Mouse (Mus musculus): ENCODE results near the gene Herc2. TPM values are rescaled to one million over a fixed set of nuclear protein-coding genes. Genes with fewer than 3 reads are reported as not detected.

Herc2 gene
- polyA plus RNA-seq, 2 experiments: 24.5 to 28.3 TPM

DNA sequence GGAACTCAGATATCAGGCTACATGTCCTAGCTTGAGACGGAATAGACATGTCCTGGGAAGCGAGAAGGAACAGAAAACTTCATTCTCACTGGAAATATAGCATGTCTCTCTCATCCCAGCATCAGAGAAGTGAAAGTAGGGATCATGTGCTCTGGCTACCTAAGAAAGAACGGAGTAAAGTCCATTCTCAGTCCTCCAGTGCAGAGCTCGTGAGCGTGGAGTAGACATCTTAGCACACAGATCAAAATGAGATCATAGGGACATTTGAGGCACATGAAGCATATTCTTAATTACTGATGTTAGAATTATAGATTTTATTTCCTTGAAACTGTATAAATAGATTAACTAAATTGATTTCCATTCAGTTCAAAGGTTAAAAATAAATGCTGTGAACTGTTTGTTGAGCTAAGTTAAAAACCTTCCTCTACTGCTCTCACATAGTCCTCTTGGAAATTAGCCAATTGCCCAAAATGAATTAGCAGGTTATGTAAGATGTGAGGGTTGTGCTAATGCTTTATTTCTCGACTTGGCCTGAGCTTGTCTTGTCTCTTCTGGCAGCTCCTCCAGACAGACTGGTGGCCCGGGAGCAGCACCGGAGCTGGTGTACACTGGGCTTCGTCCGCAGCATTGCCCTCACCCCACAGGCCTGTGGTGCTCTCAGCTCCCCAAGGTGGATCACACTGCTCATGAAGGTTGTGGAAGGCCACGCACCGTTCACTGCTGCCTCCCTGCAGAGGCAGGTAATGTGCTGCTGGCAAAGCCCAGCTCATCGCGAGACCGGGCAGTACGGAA lies 102.1 kb downstream of the Herc2 start:
- Histone ChIP-seq H3K4me1 (ENCODE audit: control insufficient read depth, insufficient read depth, low read length) (no peaks in the 10 kb centered on the region), H3K9me3 (ENCODE audit: control insufficient read depth, low read length) (no peaks in the 10 kb centered on the region), H3K27ac (replicated peaks; ENCODE audit: low read depth, low read length) (no peak overlapping the region), H3K4me2 (replicated peaks; ENCODE audit: low read depth, low read length, severe bottlenecking) (no peak overlapping the region), H3K27me3 (ENCODE audit: control insufficient read depth, insufficient read depth, low read length) (no peaks in the 10 kb centered on the region), H3K4me3 (replicated peaks; ENCODE audit: low read length) (no peak overlapping the region), H3K36me3 (ENCODE audit: control insufficient read depth, insufficient read depth, low read length) (peaks cover 84% of the 10 kb centered on the region), H3K9ac (ENCODE audit: low read depth, low read length, severe bottlenecking) (no peak overlapping the region)
- WGBS: 95% methylated on average over 16 of the region's 16 CpGs
- no peak for TF ChIP-seq POLR2A (IDR thresholded peaks at IDR 0.05; ENCODE audit: borderline replicate concordance, extremely low read depth, insufficient read depth, insufficient read length)
- DNase-seq (ENCODE audit: low spot score) (no peak), ATAC-seq (ENCODE audit: low FRiP score, low read depth) (no peak)

DNA sequence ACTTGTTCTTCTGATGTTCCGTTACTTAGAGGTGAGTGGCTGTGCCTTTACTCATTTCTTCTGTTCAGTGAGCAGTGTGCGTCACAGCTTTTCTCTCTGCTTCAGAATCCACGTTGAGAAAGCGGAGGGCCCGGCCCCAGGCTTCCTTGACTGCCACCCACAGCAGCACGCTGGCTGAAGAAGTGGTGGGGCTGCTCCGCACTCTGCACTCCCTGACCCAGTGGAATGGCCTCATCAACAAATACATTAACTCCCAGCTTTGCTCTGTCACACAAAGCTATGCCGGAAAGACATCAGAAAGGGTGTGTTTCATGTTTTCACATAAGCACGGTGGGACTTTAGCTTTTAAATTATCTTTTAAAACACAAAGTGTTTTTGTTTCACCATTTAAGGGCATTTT lies 103.2 kb downstream of the Herc2 start:
- Histone ChIP-seq H3K4me1 (ENCODE audit: control insufficient read depth, insufficient read depth, low read length) (no peaks in the 10 kb centered on the region), H3K36me3 (ENCODE audit: control insufficient read depth, insufficient read depth, low read length) (peaks cover 84% of the 10 kb centered on the region), H3K4me3 (replicated peaks; ENCODE audit: low read length) (no peak overlapping the region), H3K27me3 (ENCODE audit: control insufficient read depth, insufficient read depth, low read length) (no peaks in the 10 kb centered on the region), H3K9me3 (ENCODE audit: control insufficient read depth, low read length) (no peaks in the 10 kb centered on the region), H3K4me2 (replicated peaks; ENCODE audit: low read depth, low read length, severe bottlenecking) (no peak overlapping the region), H3K27ac (replicated peaks; ENCODE audit: low read depth, low read length) (no peak overlapping the region), H3K9ac (ENCODE audit: low read depth, low read length, severe bottlenecking) (no peak overlapping the region)
- TF ChIP-seq POLR2A (IDR thresholded peaks at IDR 0.05; ENCODE audit: borderline replicate concordance, extremely low read depth, insufficient read depth, insufficient read length): no peak
- WGBS: 89% methylated on average over 9 of the region's 9 CpGs
- DNase-seq (ENCODE audit: low spot score): no peak
- no peak for ATAC-seq (ENCODE audit: low FRiP score, low read depth)

DNA sequence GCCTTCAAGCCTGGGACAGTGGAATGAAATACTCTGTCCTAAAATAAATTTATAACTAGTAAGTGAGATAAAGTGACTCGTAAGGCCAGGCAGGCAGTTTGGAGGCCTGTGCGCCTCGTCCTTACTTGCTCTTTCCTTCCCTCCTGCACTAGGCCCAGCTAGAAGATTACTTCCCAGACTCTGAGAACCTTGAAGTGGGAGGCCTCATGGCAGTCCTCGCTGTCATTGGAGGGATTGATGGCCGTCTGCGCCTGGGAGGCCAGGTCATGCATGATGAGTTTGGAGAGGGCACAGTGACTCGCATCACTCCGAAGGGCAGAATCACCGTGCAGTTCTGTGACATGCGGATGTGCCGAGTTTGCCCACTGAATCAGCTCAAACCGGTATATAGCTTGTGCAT lies 103.6 kb downstream of the Herc2 start:
- no peak for TF ChIP-seq POLR2A (IDR thresholded peaks at IDR 0.05; ENCODE audit: borderline replicate concordance, extremely low read depth, insufficient read depth, insufficient read length)
- no peaks in the 10 kb centered on the region for H3K4me1 ChIP-seq (ENCODE audit: control insufficient read depth, insufficient read depth, low read length)
- ATAC-seq (ENCODE audit: low FRiP score, low read depth): no peak
- DNase-seq (ENCODE audit: low spot score): no peak
- WGBS: 89% methylated on average over 12 of the region's 12 CpGs
- H3K27ac ChIP-seq (replicated peaks; ENCODE audit: low read depth, low read length): no peak overlapping the region
- no peak overlapping the region for H3K4me3 ChIP-seq (replicated peaks; ENCODE audit: low read length)
- no peak overlapping the region for H3K4me2 ChIP-seq (replicated peaks; ENCODE audit: low read depth, low read length, severe bottlenecking)
- peaks cover 85% of the 10 kb centered on the region for H3K36me3 ChIP-seq (ENCODE audit: control insufficient read depth, insufficient read depth, low read length)
- no peak overlapping the region for H3K9ac ChIP-seq (ENCODE audit: low read depth, low read length, severe bottlenecking)
- no peaks in the 10 kb centered on the region for H3K27me3 ChIP-seq (ENCODE audit: control insufficient read depth, insufficient read depth, low read length)
- H3K9me3 ChIP-seq (ENCODE audit: control insufficient read depth, low read length): no peaks in the 10 kb centered on the region

DNA sequence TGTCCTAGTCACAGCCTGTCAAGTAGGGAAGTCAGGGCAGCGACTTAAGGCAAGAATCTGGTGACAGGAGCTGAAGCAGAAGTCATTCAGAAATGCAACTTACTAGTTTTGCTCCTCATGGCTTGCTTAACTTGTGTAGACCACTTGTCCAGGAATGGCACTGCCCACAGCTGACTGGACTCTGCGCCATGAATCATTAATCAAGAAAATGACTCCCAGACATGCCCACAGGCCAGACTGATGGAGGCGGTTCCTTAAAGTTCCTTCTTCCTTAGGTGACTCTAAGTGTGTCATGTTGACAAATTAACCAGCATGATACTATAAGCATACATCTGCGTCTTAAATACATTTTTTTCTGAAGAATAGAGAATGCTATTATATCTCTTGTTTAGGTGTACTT lies 113.3 kb downstream of the Herc2 start:
- no peak overlapping the region for H3K9ac ChIP-seq (ENCODE audit: low read depth, low read length, severe bottlenecking)
- DNase-seq (ENCODE audit: low spot score): no peak
- no peaks in the 10 kb centered on the region for H3K9me3 ChIP-seq (ENCODE audit: control insufficient read depth, low read length)
- no peak for ATAC-seq (ENCODE audit: low FRiP score, low read depth)
- no peaks in the 10 kb centered on the region for H3K27me3 ChIP-seq (ENCODE audit: control insufficient read depth, insufficient read depth, low read length)
- no peak overlapping the region for H3K4me2 ChIP-seq (replicated peaks; ENCODE audit: low read depth, low read length, severe bottlenecking)
- H3K27ac ChIP-seq (replicated peaks; ENCODE audit: low read depth, low read length): no peak overlapping the region
- H3K36me3 ChIP-seq (ENCODE audit: control insufficient read depth, insufficient read depth, low read length): peaks cover 49% of the 10 kb centered on the region
- H3K4me1 ChIP-seq (ENCODE audit: control insufficient read depth, insufficient read depth, low read length): no peaks in the 10 kb centered on the region
- no peak for TF ChIP-seq POLR2A (IDR thresholded peaks at IDR 0.05; ENCODE audit: borderline replicate concordance, extremely low read depth, insufficient read depth, insufficient read length)
- H3K4me3 ChIP-seq (replicated peaks; ENCODE audit: low read length): no peak overlapping the region
- 92% methylated on average over 4 of the region's 4 CpGs for WGBS

DNA sequence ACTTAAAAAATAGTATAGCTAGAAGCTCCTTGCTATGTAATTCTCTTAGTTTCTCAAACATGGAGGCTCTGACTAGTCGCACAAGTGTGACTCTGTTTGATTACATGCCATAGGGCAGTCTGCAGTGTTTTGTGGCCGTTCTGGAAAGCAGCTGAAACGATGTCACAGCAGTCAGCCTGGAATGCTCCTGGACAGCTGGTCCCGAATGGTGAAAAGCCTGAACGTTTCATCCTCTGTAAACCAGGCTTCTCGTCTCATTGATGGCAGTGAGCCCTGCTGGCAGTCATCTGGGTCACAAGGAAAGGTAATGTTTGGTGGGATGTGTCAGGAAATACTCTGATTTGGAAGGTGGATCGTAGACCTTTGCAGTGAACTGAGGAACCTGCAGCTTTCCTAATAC lies 118.7 kb downstream of the Herc2 start:
- no peak overlapping the region for H3K4me3 ChIP-seq (replicated peaks; ENCODE audit: low read length)
- peaks cover 44% of the 10 kb centered on the region for H3K36me3 ChIP-seq (ENCODE audit: control insufficient read depth, insufficient read depth, low read length)
- no peak for TF ChIP-seq POLR2A (IDR thresholded peaks at IDR 0.05; ENCODE audit: borderline replicate concordance, extremely low read depth, insufficient read depth, insufficient read length)
- H3K27me3 ChIP-seq (ENCODE audit: control insufficient read depth, insufficient read depth, low read length): no peaks in the 10 kb centered on the region
- H3K27ac ChIP-seq (replicated peaks; ENCODE audit: low read depth, low read length): no peak overlapping the region
- no peak overlapping the region for H3K4me2 ChIP-seq (replicated peaks; ENCODE audit: low read depth, low read length, severe bottlenecking)
- DNase-seq (ENCODE audit: low spot score) (peak; percentile 7), ATAC-seq (ENCODE audit: low FRiP score, low read depth) (no peak)
- H3K9ac ChIP-seq (ENCODE audit: low read depth, low read length, severe bottlenecking): no peak overlapping the region
- H3K4me1 ChIP-seq (ENCODE audit: control insufficient read depth, insufficient read depth, low read length): no peaks in the 10 kb centered on the region
- 60% methylated on average over 7 of the region's 7 CpGs for WGBS
- no peaks in the 10 kb centered on the region for H3K9me3 ChIP-seq (ENCODE audit: control insufficient read depth, low read length)
